ENCODE assay signal across 13 mouse cellular contexts in the genomic region with DNA sequence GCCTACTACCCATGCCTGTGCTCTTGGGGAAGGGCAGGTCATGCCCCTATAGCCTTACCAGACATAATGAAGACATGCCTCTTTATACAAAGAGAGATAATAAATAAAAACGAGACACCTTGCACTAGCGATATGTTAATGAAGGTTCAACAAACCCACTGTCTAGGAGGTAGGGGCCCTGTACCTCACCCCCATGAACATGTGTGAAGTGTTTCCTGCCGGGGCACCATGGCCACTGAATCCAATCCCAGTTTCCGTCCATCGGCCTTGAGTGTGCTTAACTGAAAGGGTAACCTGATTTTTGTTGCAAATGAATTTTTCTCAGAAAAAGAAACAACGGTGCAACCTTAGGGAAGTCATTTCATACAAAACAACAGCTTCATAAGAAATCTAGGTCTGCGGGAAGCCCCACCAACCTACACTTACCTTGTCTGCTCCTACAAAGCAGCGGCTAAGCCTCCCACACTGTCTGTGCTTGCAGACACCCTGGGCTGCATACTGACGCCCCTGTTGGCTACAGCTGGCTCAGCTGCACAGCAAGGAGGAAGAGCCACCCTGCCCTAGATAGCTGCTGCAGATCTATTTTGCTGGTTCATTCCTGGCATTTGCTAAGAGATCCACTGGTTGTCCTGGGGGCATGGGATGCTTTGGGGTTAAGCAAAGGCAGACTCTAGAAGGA.
A peak's percentile ranks its signal among the peaks of the same experiment; 100 is the strongest.
DNase-seq lines count a peak whose midpoint lies in the region; ATAC-seq lines count a peak whose summit lies in the region.
"Had no signal": no experiment of that assay in that cellular context is flagged by ENCODE, and none has a peak within 500 bp of the region (broad histone marks: within the 10 kb centered on the region; RNA-seq: fewer than 3 reads in every experiment).

No protein-coding gene starts in this region.

- DNase-seq in lung, postnatal 36 days = peak; percentile 33
- DNase-seq in lung, postnatal 25 days (ENCODE audit: low spot score) = no peak
- peak; percentile 56 to 63 for DNase-seq in thymus, adult 18-20 months
- DNase-seq in cerebellum, adult 11-12 months = no peak
- no peak for DNase-seq in spleen, adult 18-20 months
- DNase-seq in adrenal gland, postnatal 36 days = no peak
- DNase-seq: adrenal gland, postnatal 10 days; cerebellum, adult 8-10 months; heart, postnatal 14 days; lung, postnatal 14 days had no signal

- ATAC-seq in activated CD4-positive, CD25-positive, alpha-beta regulatory T cell, adult 4 months = peak; percentile 69
- ATAC-seq: intestine, postnatal 0 days; midbrain, embryonic 13.5 days had no signal

Comparison
In these comparisons a context has a peak if more than half of its experiments do, and no peak if none do; other contexts are left out.
1. DNase-seq: peak in lung, postnatal 36 days (single experiment) and thymus, adult 18-20 months (2 of 2); none in lung, postnatal 25 days (single experiment), cerebellum, adult 11-12 months (single experiment), spleen, adult 18-20 months (0 of 2) and adrenal gland, postnatal 36 days (0 of 2).